ENCODE assay signal across 8 mouse cellular contexts in the genomic region with DNA sequence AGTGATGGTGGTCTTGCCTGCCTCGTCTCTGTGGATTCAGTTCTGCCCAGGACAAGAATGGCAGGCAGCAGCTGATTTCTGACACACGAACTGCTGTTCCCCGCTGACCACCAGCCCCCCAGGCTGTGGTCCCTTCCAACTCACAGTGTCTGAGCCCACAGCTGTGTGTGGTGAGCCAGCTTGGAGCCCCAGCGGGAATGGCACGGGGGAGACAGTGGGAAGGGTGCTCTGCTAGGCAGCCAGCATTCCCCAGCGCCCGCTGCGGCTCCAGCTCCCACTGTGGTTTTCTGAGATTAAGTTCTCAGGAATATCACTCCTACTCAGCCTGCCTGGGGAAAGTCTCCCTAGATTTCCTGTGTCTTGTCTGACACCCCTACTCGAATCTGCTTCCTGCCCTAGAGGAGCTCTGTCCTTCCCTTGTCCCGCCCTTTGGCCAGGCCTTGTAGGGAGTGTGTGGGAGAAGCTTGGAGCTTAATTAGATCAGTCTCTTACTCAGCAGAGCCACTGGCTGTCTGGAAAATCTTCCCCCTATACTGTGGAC. TPM values are rescaled to one million over a fixed set of nuclear protein-coding genes. Genes with fewer than 3 reads are reported as not detected.
DNase-seq lines count a peak whose midpoint lies in the region; ATAC-seq and TF ChIP-seq lines count a peak whose summit lies in the region.

No protein-coding gene starts in this region.

- TF ChIP-seq POLR2A in lung, adult 2 months (IDR thresholded peaks at IDR 0.05; ENCODE audit: borderline replicate concordance, extremely low read depth, low read depth, low read length), result no peak
- TF ChIP-seq POLR2A in limb, embryonic 14.5 days (IDR thresholded peaks at IDR 0.05; ENCODE audit: borderline replicate concordance, extremely low read depth, insufficient read depth, insufficient read length), result no peak
- TF ChIP-seq POLR2A in small intestine, adult 2 months (IDR thresholded peaks at IDR 0.05; ENCODE audit: low read depth, low read length), result no peak

- peak; percentile 53 to 62 for DNase-seq in lung, adult 18-20 months
- no peak for DNase-seq in lung, adult 2 months
- DNase-seq in heart, postnatal 10 days, result peak; percentile 82
- no peak for DNase-seq in limb, embryonic 14.5 days (ENCODE audit: low spot score)
- no peak for DNase-seq in cerebellum, adult 8-10 months

- no peak for TF ChIP-seq CTCF in lung, adult 2 months (IDR thresholded peaks at IDR 0.05; ENCODE audit: insufficient read depth, low read length)
- no peak for TF ChIP-seq CTCF in small intestine, adult 2 months (IDR thresholded peaks at IDR 0.05; ENCODE audit: extremely low read depth, insufficient read length, insufficient replicate concordance, low read depth, low read length)

- H3K36me3 ChIP-seq in embryonic facial prominence, embryonic 13.5 days, result peaks cover 59% of the 10 kb centered on the region
- H3K36me3 ChIP-seq in limb, embryonic 14.5 days (ENCODE audit: control insufficient read depth, insufficient read depth, low read length), result peaks cover 43% of the 10 kb centered on the region
- peaks cover 33% of the 10 kb centered on the region for H3K36me3 ChIP-seq in small intestine, adult 2 months (ENCODE audit: control insufficient read depth, insufficient read depth, low read length)
- H3K36me3 ChIP-seq in midbrain, embryonic 13.5 days, result peaks cover 26% of the 10 kb centered on the region

- peak overlapping the region; percentile 33; the same call in 1 of the 2 replicates for H3K9ac ChIP-seq in embryonic facial prominence, embryonic 13.5 days
- peak overlapping the region; percentile 25; the same call in 1 of the 2 replicates for H3K9ac ChIP-seq in limb, embryonic 14.5 days (ENCODE audit: low read depth, low read length, severe bottlenecking)
- H3K9ac ChIP-seq in midbrain, embryonic 13.5 days (replicated peaks), result no peak overlapping the region

- 46% methylated on average over 10 of the region's 10 CpGs for WGBS in lung, adult 2 months
- WGBS in embryonic facial prominence, embryonic 13.5 days, result 38% methylated on average over 10 of the region's 10 CpGs
- WGBS in limb, embryonic 14.5 days, result 44% methylated on average over 10 of the region's 10 CpGs
- 56% methylated on average over 10 of the region's 10 CpGs for WGBS in small intestine, adult 2 months
- WGBS in midbrain, embryonic 13.5 days, result 70% methylated on average over 10 of the region's 10 CpGs

- ATAC-seq in embryonic facial prominence, embryonic 13.5 days (ENCODE audit: insufficient number of reproducible peaks, insufficient read depth, low FRiP score, low TSS enrichment, low read depth), result peak; percentile 38
- ATAC-seq in limb, embryonic 14.5 days (ENCODE audit: low FRiP score, low read depth), result no peak
- no peak for ATAC-seq in midbrain, embryonic 13.5 days

- H3K27ac ChIP-seq in embryonic facial prominence, embryonic 13.5 days, result peak overlapping the region; percentile 78
- H3K27ac ChIP-seq in limb, embryonic 14.5 days (replicated peaks; ENCODE audit: low read depth, low read length), result peak overlapping the region; percentile 48; the same call in 1 of the 2 replicates
- H3K27ac ChIP-seq in small intestine, adult 2 months (ENCODE audit: insufficient read depth, low read depth, low read length), result peak overlapping the region; percentile 81
- H3K27ac ChIP-seq in midbrain, embryonic 13.5 days, result no peak overlapping the region

- intact Hi-C loops in heart, postnatal 10 days (cut with DNase I), result loop anchor here (1.0 kb wide), 1 partner anchor 51 kb away; no protein-coding TSS in a partner anchor

- no peak overlapping the region for H3K4me3 ChIP-seq in lung, adult 2 months (replicated peaks; ENCODE audit: extremely low read depth, low read depth, low read length)
- no peak overlapping the region for H3K4me3 ChIP-seq in embryonic facial prominence, embryonic 13.5 days
- no peak overlapping the region for H3K4me3 ChIP-seq in limb, embryonic 14.5 days (replicated peaks; ENCODE audit: low read length)
- H3K4me3 ChIP-seq in small intestine, adult 2 months (ENCODE audit: low read depth, low read length), result no peak overlapping the region
- H3K4me3 ChIP-seq in midbrain, embryonic 13.5 days (replicated peaks), result no peak overlapping the region

- no peak overlapping the region for H3K4me2 ChIP-seq in embryonic facial prominence, embryonic 13.5 days
- no peak overlapping the region for H3K4me2 ChIP-seq in limb, embryonic 14.5 days (replicated peaks; ENCODE audit: low read depth, low read length, severe bottlenecking)
- H3K4me2 ChIP-seq in midbrain, embryonic 13.5 days (replicated peaks), result no peak overlapping the region

- H3K9me3 ChIP-seq in embryonic facial prominence, embryonic 13.5 days, result no peaks in the 10 kb centered on the region
- H3K9me3 ChIP-seq in limb, embryonic 14.5 days (ENCODE audit: control insufficient read depth, low read length), result no peaks in the 10 kb centered on the region
- no peaks in the 10 kb centered on the region for H3K9me3 ChIP-seq in midbrain, embryonic 13.5 days

- H3K27me3 ChIP-seq in embryonic facial prominence, embryonic 13.5 days, result no peaks in the 10 kb centered on the region
- H3K27me3 ChIP-seq in limb, embryonic 14.5 days (ENCODE audit: control insufficient read depth, insufficient read depth, low read length), result no peaks in the 10 kb centered on the region
- H3K27me3 ChIP-seq in small intestine, adult 2 months (ENCODE audit: control insufficient read depth, insufficient read depth, low read length), result no peaks in the 10 kb centered on the region
- no peaks in the 10 kb centered on the region for H3K27me3 ChIP-seq in midbrain, embryonic 13.5 days

- peaks cover 18% of the 10 kb centered on the region for H3K4me1 ChIP-seq in lung, adult 2 months (ENCODE audit: control insufficient read depth, insufficient read depth, low read length)
- H3K4me1 ChIP-seq in embryonic facial prominence, embryonic 13.5 days, result peaks cover 13% of the 10 kb centered on the region
- H3K4me1 ChIP-seq in limb, embryonic 14.5 days (ENCODE audit: control insufficient read depth, insufficient read depth, low read length), result no peaks in the 10 kb centered on the region; the same call in 1 of the 2 replicates
- H3K4me1 ChIP-seq in small intestine, adult 2 months (ENCODE audit: control insufficient read depth, insufficient read depth, insufficient read length, low read length), result peaks cover 19% of the 10 kb centered on the region
- H3K4me1 ChIP-seq in midbrain, embryonic 13.5 days (replicated peaks), result no peaks in the 10 kb centered on the region

RNA-seq across cellular contexts. Expression of gene Spc24, which starts 7.8 kb away (rescaled TPM):
- polyA plus RNA-seq in lung, adult 2 months (2012; rRNA removed), result 2.9 and 3.2 TPM in 2 replicates
- 105 and 111 TPM in 2 replicates for polyA plus RNA-seq in embryonic facial prominence, embryonic 13.5 days (2015; fragmentation: Nextera tagmentation; extraction: Ambion mirVana)
- total RNA-seq in heart, postnatal 10 days (2021), result 10 to 100 TPM; 11.9 to 14.5 TPM
- polyA plus RNA-seq in limb, embryonic 14.5 days (2012; rRNA removed), result 64.8 and 68.8 TPM in 2 replicates
- polyA plus RNA-seq in limb, embryonic 14.5 days (2014; fragmentation: Nextera tagmentation; extraction: Ambion mirVana), result 84.3 and 92.5 TPM in 2 replicates
- polyA plus RNA-seq in small intestine, adult 2 months (2012; rRNA removed), result 11.0 and 22.6 TPM in 2 replicates
- 36.2 and 44.6 TPM in 2 replicates for polyA plus RNA-seq in midbrain, embryonic 13.5 days (2015; fragmentation: Nextera tagmentation; extraction: Ambion mirVana)

RNA-seq across cellular contexts. Expression of gene Ldlr, which starts 29.0 kb away (rescaled TPM):
- 84.2 and 87.2 TPM in 2 replicates for polyA plus RNA-seq in lung, adult 2 months (2012; rRNA removed)
- 31.2 and 37.3 TPM in 2 replicates for polyA plus RNA-seq in embryonic facial prominence, embryonic 13.5 days (2015; fragmentation: Nextera tagmentation; extraction: Ambion mirVana)
- 10 to 100 TPM in 1 of 2 experiments, 1 to 10 TPM in 1; 8.5 to 10.7 TPM for total RNA-seq in heart, postnatal 10 days (2021)
- polyA plus RNA-seq in limb, embryonic 14.5 days (2012; rRNA removed), result 36.9 and 48.0 TPM in 2 replicates
- 15.9 and 18.4 TPM in 2 replicates for polyA plus RNA-seq in limb, embryonic 14.5 days (2014; fragmentation: Nextera tagmentation; extraction: Ambion mirVana)
- 37.2 and 58.9 TPM in 2 replicates for polyA plus RNA-seq in small intestine, adult 2 months (2012; rRNA removed)
- 18.7 and 20.6 TPM in 2 replicates for polyA plus RNA-seq in midbrain, embryonic 13.5 days (2015; fragmentation: Nextera tagmentation; extraction: Ambion mirVana)

RNA-seq across cellular contexts. Expression of gene Kank2, which starts 46.2 kb away (rescaled TPM):
- 108 and 127 TPM in 2 replicates for polyA plus RNA-seq in lung, adult 2 months (2012; rRNA removed)
- polyA plus RNA-seq in embryonic facial prominence, embryonic 13.5 days (2015; fragmentation: Nextera tagmentation; extraction: Ambion mirVana), result 20.8 and 22.6 TPM in 2 replicates
- 10 to 100 TPM; 49.5 to 51.9 TPM for total RNA-seq in heart, postnatal 10 days (2021)
- polyA plus RNA-seq in limb, embryonic 14.5 days (2012; rRNA removed), result 38.6 and 49.6 TPM in 2 replicates
- polyA plus RNA-seq in limb, embryonic 14.5 days (2014; fragmentation: Nextera tagmentation; extraction: Ambion mirVana), result 13.1 and 15.0 TPM in 2 replicates
- polyA plus RNA-seq in small intestine, adult 2 months (2012; rRNA removed), result 23.0 and 24.8 TPM in 2 replicates
- polyA plus RNA-seq in midbrain, embryonic 13.5 days (2015; fragmentation: Nextera tagmentation; extraction: Ambion mirVana), result 3.3 and 4.3 TPM in 2 replicates

Comparison
In these comparisons a context has a peak if more than half of its experiments do, and no peak if none do; other contexts are left out.
1. DNase-seq: peak in lung, adult 18-20 months (2 of 2) and heart, postnatal 10 days (2 of 2); none in lung, adult 2 months (single experiment), limb, embryonic 14.5 days (single experiment) and cerebellum, adult 8-10 months (single experiment).